Mouse (Mus musculus) liver, adult (tissue): ENCODE results near the gene Tmeff1.

Source experiments
- GATA4 ChIP-seq: IDR thresholded peaks from 2 replicates; pipeline ENCODE4 v1.6.1; 2014; ENCODE audit warnings: mild to moderate bottlenecking, low read length; ENCODE audit not compliant: insufficient replicate concordance

Gene Tmeff1

GRCm38 (mm10) chr4:48677276-48677675 is 92.3 kb downstream of the Tmeff1 start:
- TF ChIP-seq GATA4 = no peak

- no peak for TF ChIP-seq GATA4
These were observed 92.8 kb downstream of the Tmeff1 start for GRCm38 (mm10) chr4:48677812-48678211.

GRCm38 (mm10) chr4:48678793-48679192 is 93.8 kb downstream of the Tmeff1 start:
- TF ChIP-seq GATA4 = no peak

GRCm38 (mm10) chr4:48680214-48680613 is 95.2 kb downstream of the Tmeff1 start:
- TF ChIP-seq GATA4 = no peak

GRCm38 (mm10) chr4:48680648-48681343 is 95.8 kb downstream of the Tmeff1 start:
- TF ChIP-seq GATA4 = no peak

- no peak for TF ChIP-seq GATA4
These were observed 98.2 kb downstream of the Tmeff1 start for GRCm38 (mm10) chr4:48683126-48683525.

GRCm38 (mm10) chr4:48684593-48685187 is 99.7 kb downstream of the Tmeff1 start:
- no peak for TF ChIP-seq GATA4

GRCm38 (mm10) chr4:48688148-48688547 is 103.2 kb downstream of the Tmeff1 start:
- no peak for TF ChIP-seq GATA4

GRCm38 (mm10) chr4:48690640-48691039 is 105.7 kb downstream of the Tmeff1 start:
- no peak for TF ChIP-seq GATA4

GRCm38 (mm10) chr4:48691793-48692437 is 106.9 kb downstream of the Tmeff1 start:
- TF ChIP-seq GATA4 = no peak

GRCm38 (mm10) chr4:48692736-48693292 is 107.8 kb downstream of the Tmeff1 start:
- TF ChIP-seq GATA4 = no peak

GRCm38 (mm10) chr4:48696706-48697105 is 111.7 kb downstream of the Tmeff1 start:
- TF ChIP-seq GATA4 = no peak

- TF ChIP-seq GATA4 = no peak
These were observed 112.3 kb downstream of the Tmeff1 start for GRCm38 (mm10) chr4:48697302-48697701.
